Mouse (Mus musculus) CD4-positive, CD25-positive, alpha-beta regulatory T cell, adult 4 months (primary cell): ENCODE measurements around the gene Osbpl3. TPM values are rescaled to one million over a fixed set of nuclear protein-coding genes. Genes with fewer than 3 reads are reported as not detected.
A peak's percentile ranks its signal among the peaks of the same experiment; 100 is the strongest.

ENCODE experiments used
- ATAC-seq: one replicate; pipeline ENCODE4 v1.8.0; 2017
- polyA plus RNA-seq, 2 experiments: library from polyadenylated mRNA; unstranded; fragments of 100-300 nt; shearing (Covaris generic); gene quantifications; one replicate each; pipeline ENCODE4 v1.2.1; 2017

The Osbpl3 gene
- polyA plus RNA-seq, 2 experiments from 2014 or later: 37.2 to 48.1 TPM

DNA sequence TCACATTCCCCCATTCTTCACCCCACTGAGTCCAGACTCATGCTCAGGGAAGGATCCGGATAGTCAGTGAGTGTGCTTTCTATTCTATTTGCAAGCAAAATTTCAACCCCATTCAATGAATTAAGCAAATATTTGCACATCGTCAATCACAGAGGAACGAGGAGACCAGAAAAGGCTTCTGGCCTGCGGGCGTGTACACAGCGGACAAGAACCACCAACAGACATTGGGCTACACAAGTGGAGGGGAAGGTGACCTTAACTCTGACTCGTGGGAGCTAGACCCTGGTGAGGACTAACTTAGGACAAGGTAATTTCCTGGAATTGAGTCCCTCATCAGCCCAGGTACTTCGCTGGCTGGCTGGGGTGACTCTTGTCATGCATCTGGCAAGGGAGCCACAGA, 126.6 kb downstream of the Osbpl3 start:
- no peak for ATAC-seq

GRCm38 (mm10) chr6:50328901-50329300, 127.1 kb downstream of the Osbpl3 start:
- no peak for ATAC-seq

DNA sequence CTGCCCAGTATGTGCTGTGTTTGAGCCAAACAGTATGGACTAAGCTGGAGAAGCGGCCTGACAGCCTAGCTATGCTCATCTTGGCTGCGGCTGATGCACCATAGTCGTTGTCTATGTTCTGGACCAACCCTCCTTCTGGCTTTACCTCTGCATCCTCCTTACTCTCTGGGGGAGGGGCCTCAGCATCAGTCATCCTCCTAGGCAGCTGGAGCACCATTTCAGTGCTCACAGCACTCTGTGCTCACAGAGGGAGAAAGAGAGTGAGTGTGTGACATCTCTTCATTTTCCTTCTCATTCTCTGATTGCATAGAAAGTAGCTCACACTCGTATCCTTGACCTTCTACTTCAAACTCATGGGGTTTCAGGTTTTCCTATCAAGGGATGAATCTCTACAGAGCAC, 129.8 kb downstream of the Osbpl3 start:
- peak; percentile 55 for ATAC-seq

DNA sequence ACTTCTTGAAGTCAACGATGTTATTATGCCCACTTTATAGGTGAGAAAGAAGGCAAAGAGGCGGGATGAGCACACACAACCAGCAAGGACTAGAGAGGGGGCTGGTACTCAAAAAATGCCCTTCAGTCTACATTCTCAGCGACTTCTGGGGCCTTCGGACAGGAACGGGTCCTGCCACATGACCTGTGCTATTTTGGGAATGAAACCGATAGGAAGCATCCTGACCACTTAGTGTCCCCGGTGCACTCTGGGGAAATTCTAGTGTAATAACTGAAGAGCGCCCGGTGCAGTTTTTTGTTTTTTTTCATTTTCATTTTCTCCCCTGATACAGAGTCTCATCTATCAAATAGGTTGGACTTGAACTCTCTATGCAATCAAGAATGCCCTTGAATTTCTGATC, 130.5 kb downstream of the Osbpl3 start:
- ATAC-seq: no peak

- ATAC-seq: no peak
Observed at GRCm38 (mm10) chr6:50322631-50323030, 133.4 kb downstream of the Osbpl3 start.

DNA sequence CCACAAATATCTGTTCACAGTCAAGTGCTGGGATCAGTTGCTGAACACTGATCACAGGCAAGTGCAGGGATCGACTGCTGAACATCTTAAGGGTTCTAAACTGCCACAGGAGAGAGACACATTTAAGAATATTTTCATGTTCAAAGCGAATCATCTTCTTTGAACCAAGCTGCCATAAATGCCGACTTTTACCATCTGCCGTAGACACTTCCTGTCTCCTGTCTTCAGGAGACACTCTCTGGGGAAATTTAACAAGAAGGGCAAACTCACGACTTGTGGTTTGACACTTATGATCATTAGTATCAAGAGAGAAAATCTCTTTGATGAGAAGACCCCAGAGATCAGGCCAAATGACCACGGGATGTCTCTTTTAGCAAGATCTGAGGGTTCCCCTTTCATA, 134.3 kb downstream of the Osbpl3 start:
- peak; percentile 44 for ATAC-seq

- no peak for ATAC-seq
Observed at GRCm38 (mm10) chr6:50318590-50319172, 137.3 kb downstream of the Osbpl3 start.

GRCm38 (mm10) chr6:50318150-50318549, 137.9 kb downstream of the Osbpl3 start:
- no peak for ATAC-seq

GRCm38 (mm10) chr6:50316795-50317505, 139.1 kb downstream of the Osbpl3 start:
- ATAC-seq: peak; percentile 48

GRCm38 (mm10) chr6:50314406-50315071, 141.5 kb downstream of the Osbpl3 start:
- no peak for ATAC-seq

DNA sequence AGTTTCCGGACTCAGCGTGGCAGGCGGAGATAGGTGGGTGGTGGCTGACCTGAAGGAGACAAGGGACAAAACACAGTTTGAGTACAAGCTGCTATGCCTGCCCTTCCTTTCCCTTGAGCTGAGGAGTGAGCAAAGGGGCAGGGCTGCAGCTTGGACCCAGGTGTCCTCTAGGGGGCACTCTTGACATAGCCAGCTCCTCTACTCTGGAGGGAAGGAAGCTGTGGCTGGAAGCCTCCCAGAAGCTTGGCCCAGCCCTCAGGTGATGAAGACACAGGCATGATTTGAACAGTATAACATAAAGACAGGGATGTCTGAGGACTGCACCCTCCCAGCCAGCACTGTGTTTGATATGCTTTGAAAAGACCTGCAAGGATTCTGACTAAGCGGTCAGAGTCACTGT, 143.4 kb downstream of the Osbpl3 start:
- ATAC-seq: peak; percentile 92

DNA sequence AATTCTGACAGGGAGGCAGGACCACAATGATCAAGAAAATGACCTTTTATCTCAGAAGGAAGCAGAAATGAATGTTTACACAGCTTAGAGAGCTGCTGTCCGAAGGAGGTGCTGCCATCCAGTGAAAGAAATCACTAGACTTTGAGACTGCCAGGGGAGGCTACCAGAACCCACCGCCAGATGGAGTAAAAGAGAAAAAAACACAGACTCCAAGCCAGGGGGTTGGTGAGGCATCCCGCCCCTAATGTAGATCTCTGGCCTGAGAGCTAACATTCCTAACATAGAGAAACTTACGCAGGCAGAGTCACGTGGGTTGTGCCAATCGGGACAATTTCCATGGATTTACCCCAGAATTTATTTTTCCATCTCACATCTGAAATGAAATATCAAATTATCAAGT, 147.0 kb downstream of the Osbpl3 start:
- ATAC-seq: no peak

- ATAC-seq: no peak
Observed at GRCm38 (mm10) chr6:50306625-50307024, 149.4 kb downstream of the Osbpl3 start.

GRCm38 (mm10) chr6:50304949-50305491, 151.0 kb downstream of the Osbpl3 start:
- peak; percentile 67 for ATAC-seq

- no peak for ATAC-seq
Observed at GRCm38 (mm10) chr6:50301121-50301520, 154.9 kb downstream of the Osbpl3 start.

DNA sequence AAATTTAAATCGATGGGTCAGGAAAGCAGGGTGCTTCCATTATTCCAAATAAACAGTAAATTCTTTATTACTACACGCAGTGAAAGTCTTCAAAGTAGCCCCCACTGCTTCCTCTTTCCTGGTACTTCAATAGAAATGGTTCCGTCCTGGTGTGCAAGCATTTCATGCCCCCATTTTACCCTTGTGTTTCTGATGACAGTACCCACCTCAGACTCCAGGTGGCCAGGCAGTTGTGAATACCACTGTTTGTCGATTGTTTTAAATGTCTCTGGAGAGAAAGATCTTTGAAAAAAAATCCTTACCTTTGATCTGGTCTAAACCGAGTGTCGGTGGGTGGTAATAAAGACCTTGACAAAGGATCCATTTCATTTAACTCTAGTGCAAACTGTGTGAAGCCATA, 155.4 kb downstream of the Osbpl3 start:
- no peak for ATAC-seq

DNA sequence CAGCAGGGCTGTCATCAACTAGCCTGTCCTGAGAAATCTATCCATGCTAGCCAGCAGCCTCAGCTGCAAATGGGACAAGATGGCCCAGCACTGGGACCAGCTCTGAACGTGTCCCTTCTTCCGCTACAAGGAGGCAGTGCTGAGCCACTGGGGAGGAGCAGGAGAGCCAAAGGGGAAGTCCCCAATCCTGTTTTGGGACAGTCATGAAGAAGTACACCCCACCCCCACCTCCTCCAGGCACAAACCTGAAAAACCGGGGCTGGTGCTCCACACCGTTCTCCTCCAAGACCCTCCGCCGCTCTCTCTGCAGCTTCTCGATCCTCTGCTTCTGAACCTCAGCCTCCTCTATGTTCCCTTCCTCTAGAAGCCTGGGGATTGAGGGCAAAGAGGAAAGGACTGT, 156.9 kb downstream of the Osbpl3 start:
- ATAC-seq: no peak

GRCm38 (mm10) chr6:50297671-50298070, 158.3 kb downstream of the Osbpl3 start:
- no peak for ATAC-seq

GRCm38 (mm10) chr6:50295136-50295535, 160.9 kb downstream of the Osbpl3 start:
- ATAC-seq: no peak

- ATAC-seq: peak; percentile 98
Observed at GRCm38 (mm10) chr6:50294128-50294527, 161.9 kb downstream of the Osbpl3 start.

DNA sequence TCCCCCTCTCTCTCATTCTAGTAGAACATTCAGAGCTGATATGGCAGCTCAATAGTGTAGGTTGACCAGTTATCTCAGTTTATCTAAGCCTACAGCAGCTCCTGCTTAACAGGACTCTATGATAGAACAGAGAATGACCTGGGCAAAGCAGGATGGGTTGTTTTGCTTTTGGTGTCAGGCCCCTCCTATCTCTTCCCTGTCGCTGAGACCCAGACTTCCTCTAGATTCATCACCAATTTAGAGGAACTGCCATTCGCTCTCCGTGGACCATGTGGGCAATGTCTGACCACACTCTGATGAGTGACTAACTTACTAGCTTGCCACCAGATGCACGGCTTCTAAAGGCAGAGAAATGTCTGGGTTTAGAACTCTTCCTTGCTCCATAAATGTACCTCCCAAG, 164.4 kb downstream of the Osbpl3 start:
- ATAC-seq: no peak

- no peak for ATAC-seq
Observed at GRCm38 (mm10) chr6:50286881-50287280, 169.1 kb downstream of the Osbpl3 start.

GRCm38 (mm10) chr6:50279642-50280041, 176.4 kb downstream of the Osbpl3 start:
- ATAC-seq: no peak

DNA sequence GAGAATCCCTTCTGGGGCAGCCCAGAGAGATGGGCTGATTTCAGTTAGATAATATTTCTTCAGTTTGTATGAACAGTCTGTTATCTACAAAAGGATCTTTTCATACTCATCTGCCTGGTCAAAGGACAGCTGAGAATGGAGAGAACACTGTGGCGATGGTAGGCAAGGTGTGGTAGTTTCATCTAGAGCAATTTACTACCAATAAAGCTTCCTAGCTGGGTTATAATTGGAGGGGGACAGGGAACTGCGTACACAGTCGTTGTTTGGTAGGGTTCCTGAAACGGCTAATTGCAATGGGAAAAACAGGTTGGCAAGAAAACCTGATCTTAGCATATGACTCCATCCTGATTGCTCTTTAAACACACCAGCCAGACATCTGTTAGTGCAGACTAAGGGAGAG, 182.1 kb downstream of the Osbpl3 start:
- ATAC-seq: no peak
